Comparison of ENCODE assay signal across 8 mouse cellular contexts in the genomic region with DNA sequence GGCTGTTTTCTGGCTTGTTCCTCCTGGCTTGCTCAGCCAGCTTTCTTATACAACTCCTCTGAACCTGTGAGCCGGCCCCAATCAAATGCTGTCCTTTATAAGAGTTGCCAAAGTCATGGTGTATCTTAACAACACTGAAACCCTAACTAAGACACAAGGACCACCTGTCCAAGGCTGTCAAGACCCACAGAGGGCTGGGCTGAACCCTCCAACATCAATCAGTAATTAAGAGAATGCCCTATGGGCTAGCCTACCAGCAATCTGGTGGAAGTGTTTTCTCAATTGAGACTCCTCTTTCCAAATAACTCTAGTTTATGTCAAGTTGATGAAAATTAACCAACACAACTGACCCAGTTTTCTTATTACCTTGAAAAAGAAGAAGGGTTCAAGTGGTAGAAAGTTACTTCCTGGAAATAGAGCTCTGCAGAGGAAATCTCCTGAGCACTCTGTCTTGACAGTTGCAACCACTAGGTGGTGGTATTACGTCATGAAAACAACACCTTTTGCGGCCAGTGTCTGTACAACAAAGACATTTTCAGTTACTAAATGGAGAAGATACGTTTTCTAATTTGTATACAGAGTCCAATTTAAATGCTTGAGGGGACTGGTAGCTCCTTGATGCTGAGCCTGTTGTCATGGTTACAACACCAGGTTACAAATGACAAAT. TPM values are rescaled to one million over a fixed set of nuclear protein-coding genes. Genes with fewer than 3 reads are reported as not detected.
A peak's percentile ranks its signal among the peaks of the same experiment; 100 is the strongest.
DNase-seq lines count a peak whose midpoint lies in the region; ATAC-seq lines count a peak whose summit lies in the region.

No protein-coding gene starts in this region.

- H3K4me3 ChIP-seq in limb, embryonic 10.5 days, result no peak overlapping the region

- ATAC-seq in monocyte, adult 5-6 weeks (replicated peaks; ENCODE audit: insufficient number of reproducible peaks, low FRiP score, low TSS enrichment, poor library complexity, severe bottlenecking), result peak; percentile 72

- H3K36me3 ChIP-seq in limb, embryonic 10.5 days, result no peaks in the 10 kb centered on the region

- 22% methylated on average over 4 of the region's 4 CpGs for WGBS in limb, embryonic 10.5 days

- no peaks in the 10 kb centered on the region for H3K27me3 ChIP-seq in limb, embryonic 10.5 days (ENCODE audit: low read depth, poor library complexity, severe bottlenecking)

- H3K4me1 ChIP-seq in limb, embryonic 10.5 days, result 0 out of 2 replicates have a peak, but pooled peaks cover 8% of the 10 kb centered on the region

- H3K9me3 ChIP-seq in limb, embryonic 10.5 days (replicated peaks), result no peaks in the 10 kb centered on the region

- DNase-seq in urinary bladder, adult 18-20 months (ENCODE audit: low spot score in 2 of 2), result peak; percentile 34 to 56
- no peak for DNase-seq in urinary bladder, postnatal 10 days (ENCODE audit: low spot score)
- peak; percentile 71 to 85 for DNase-seq in cerebellum, postnatal 25 days
- DNase-seq in gastrocnemius, adult 18-20 months (ENCODE audit: low spot score), result peak; percentile 81
- DNase-seq in kidney, adult 18-20 months, result peak; percentile 72
- peak; percentile 67 for DNase-seq in limb, embryonic 10.5 days (ENCODE audit: low spot score)
- DNase-seq in spleen, postnatal 36 days (ENCODE audit: low spot score in 2 of 2), result peak; percentile 80 to 86

- no peak overlapping the region for H3K27ac ChIP-seq in limb, embryonic 10.5 days

RNA-seq across cellular contexts. Expression of a gene that starts 1.4 kb away (rescaled TPM):
- total RNA-seq in gastrocnemius, adult 18-20 months (2021), result 1 to 10 TPM; 7.4 to 9.3 TPM
- 24.9 and 38.2 TPM in 2 replicates for polyA plus RNA-seq in limb, embryonic 10.5 days (2016; fragmentation: Nextera tagmentation; extraction: Ambion mirVana)
- total RNA-seq in monocyte, adult 5-6 weeks (2017), result 74.1 to 183 TPM (median 86.7 TPM) in 3 replicates

RNA-seq across cellular contexts. Expression of a gene that starts 35.9 kb away (rescaled TPM):
- under 1 TPM in 1 of 2 experiments, not detected in 1; 0.11 TPM for total RNA-seq in gastrocnemius, adult 18-20 months (2021)
- 0.86 and 1.7 TPM in 2 replicates for polyA plus RNA-seq in limb, embryonic 10.5 days (2016; fragmentation: Nextera tagmentation; extraction: Ambion mirVana)
- total RNA-seq in monocyte, adult 5-6 weeks (2017), result 0.19 TPM in 1 of 3 replicates, not detected in the others

RNA-seq across cellular contexts. Expression of a gene that starts 36.2 kb away (rescaled TPM):
- total RNA-seq in gastrocnemius, adult 18-20 months (2021), result 10 to 100 TPM; 14.4 to 14.8 TPM
- polyA plus RNA-seq in limb, embryonic 10.5 days (2016; fragmentation: Nextera tagmentation; extraction: Ambion mirVana), result 113 and 116 TPM in 2 replicates
- 17.8 to 18.8 TPM (median 18.0 TPM) in 3 replicates for total RNA-seq in monocyte, adult 5-6 weeks (2017)

RNA-seq across cellular contexts. Expression of a gene that starts 41.4 kb away (rescaled TPM):
- 10 to 100 TPM; 29.5 to 32.4 TPM for total RNA-seq in gastrocnemius, adult 18-20 months (2021)
- 108 and 124 TPM in 2 replicates for polyA plus RNA-seq in limb, embryonic 10.5 days (2016; fragmentation: Nextera tagmentation; extraction: Ambion mirVana)
- 5.4 to 10.0 TPM (median 5.6 TPM) in 3 replicates for total RNA-seq in monocyte, adult 5-6 weeks (2017)

RNA-seq across cellular contexts. Expression of a gene that starts 57.8 kb away (rescaled TPM):
- total RNA-seq in gastrocnemius, adult 18-20 months (2021), result 1 to 10 TPM; 1.1 to 1.3 TPM
- 11.7 and 13.5 TPM in 2 replicates for polyA plus RNA-seq in limb, embryonic 10.5 days (2016; fragmentation: Nextera tagmentation; extraction: Ambion mirVana)
- 0.57 to 2.3 TPM (median 0.97 TPM) in 3 replicates for total RNA-seq in monocyte, adult 5-6 weeks (2017)
